Mouse (Mus musculus) cerebellum, adult 2 months (tissue): Measurements from ENCODE around the gene Abcg4. TPM values are rescaled to one million over a fixed set of nuclear protein-coding genes. Genes with fewer than 3 reads are reported as not detected.
"Not testable (repeated sequence)": the region's sequence is repeated elsewhere in the genome, so short reads cannot be mapped to it uniquely, and the experiment has no call there.

Experiments used
- DNase-seq, 2 experiments: peaks; one replicate each; pipeline ENCODE4 v3.0.0; 2021
- H3K27ac ChIP-seq: fragments of 200-500 bp; 2 replicates; pipeline ENCODE4 v1.5.1; 2012; ENCODE audit warnings: low read length, control low read depth, inconsistent platforms; ENCODE audit not compliant: insufficient read depth
- H3K27me3 ChIP-seq: fragments of 200-500 bp; 2 replicates; pipeline ENCODE4 v1.6.1; 2012; ENCODE audit warnings: inconsistent platforms, mild to moderate bottlenecking, low read length, moderate library complexity; ENCODE audit not compliant: control insufficient read depth, insufficient read depth
- H3K4me1 ChIP-seq: fragments of 200-500 bp; 2 replicates; pipeline ENCODE4 v1.6.1; 2011; ENCODE audit warnings: low read length; ENCODE audit not compliant: control insufficient read depth, insufficient read depth
- H3K4me3 ChIP-seq: fragments of 200-500 bp; replicated peaks from 2 replicates; pipeline ENCODE3; 2011; ENCODE audit warnings: mild to moderate bottlenecking, low read depth, low read length, control low read depth; ENCODE audit not compliant: insufficient read depth
- CTCF ChIP-seq: fragments of 200-500 bp; IDR thresholded peaks from 2 replicates; pipeline ENCODE4 v1.5.1; 2011; ENCODE audit warnings: low read depth, mild to moderate bottlenecking, control low read depth, low read length, moderate library complexity, borderline replicate concordance; ENCODE audit not compliant: insufficient read depth
- POLR2A ChIP-seq: fragments of 200-500 bp; IDR thresholded peaks from 2 replicates; pipeline ENCODE4 v1.6.1; 2011; ENCODE audit warnings: low read length, control low read depth, borderline replicate concordance; ENCODE audit not compliant: insufficient read depth
- WGBS: fragments of 180-500 bp; shearing (Covaris S2); methylation state at CpG from one replicate; pipeline ENCODE4 v1.1.7; 2018; 5-methylcytosine and 5-hydroxymethylcytosine counted together
- polyA plus RNA-seq: library from polyadenylated mRNA; depleted of rRNA; stranded (reverse); fragments of >200 nt; gene quantifications from 2 replicates; pipeline ENCODE4 v1.2.3, GENCODE M21; 2012; rRNA removed

The Abcg4 gene
- polyA plus RNA-seq = 105 and 120 TPM in 2 replicates

GRCm38 (mm10) chr9:44288076-44288958 is at the start of gene Abcg4:
Gene Abcg4, minus strand, starts transcription at chr9:44288615.
- TF ChIP-seq CTCF (no peak), POLR2A (peak; percentile 39; the same call in 1 of the 2 replicates)
- Histone ChIP-seq H3K4me1 (peaks cover 12% of the 10 kb centered on the region), H3K27ac (peak within 1 kb of the TSS; percentile 66), H3K27me3 (no peaks in the 10 kb centered on the region), H3K4me3 (peak within 1 kb of the TSS; percentile 93)
- DNase-seq = peak; percentile 72 to 82
- WGBS = under 1% methylated on average over 38 of the region's 38 CpGs

- TF ChIP-seq POLR2A = no peak
- no peak for TF ChIP-seq CTCF
- H3K4me1 ChIP-seq = peaks cover 9% of the 10 kb centered on the region; the same call in 1 of the 2 replicates
- 39% methylated on average over 9 of the region's 9 CpGs for WGBS
- H3K27ac ChIP-seq = no peak overlapping the region
- no peaks in the 10 kb centered on the region for H3K27me3 ChIP-seq
- no peak for DNase-seq
- no peak overlapping the region for H3K4me3 ChIP-seq
Observed at GRCm38 (mm10) chr9:44337436-44338169, 49.2 kb upstream of the Abcg4 start.

GRCm38 (mm10) chr9:44336964-44337363 is 48.5 kb upstream of the Abcg4 start:
- no peak for DNase-seq
- H3K27me3 ChIP-seq = no peaks in the 10 kb centered on the region
- H3K4me3 ChIP-seq = no peak overlapping the region
- 48% methylated on average over 3 of the region's 3 CpGs for WGBS
- no peak overlapping the region for H3K27ac ChIP-seq
- H3K4me1 ChIP-seq = peaks cover 7% of the 10 kb centered on the region; the same call in 1 of the 2 replicates
- TF ChIP-seq CTCF (no peak), POLR2A (no peak)

- not testable (repeated sequence) for H3K4me1 ChIP-seq, H3K4me3 ChIP-seq, DNase-seq, H3K27ac ChIP-seq, H3K27me3 ChIP-seq
- 16% methylated on average over 4 of the region's 4 CpGs for WGBS
Observed at GRCm38 (mm10) chr9:44336513-44336912, 48.1 kb upstream of the Abcg4 start.

GRCm38 (mm10) chr9:44336093-44336406 is 47.6 kb upstream of the Abcg4 start:
- Histone ChIP-seq H3K27ac (no peak overlapping the region), H3K4me3 (peak overlapping the region; percentile 79), H3K4me1 (peaks cover 7% of the 10 kb centered on the region; the same call in 1 of the 2 replicates), H3K27me3 (no peaks in the 10 kb centered on the region)
- WGBS = 4% methylated on average over 5 of the region's 5 CpGs
- DNase-seq = no peak
- TF ChIP-seq CTCF (no peak), POLR2A (no peak)

- Histone ChIP-seq H3K27me3 (no peaks in the 10 kb centered on the region), H3K4me1 (peaks cover 7% of the 10 kb centered on the region; the same call in 1 of the 2 replicates), H3K4me3 (peak overlapping the region; percentile 79), H3K27ac (peak overlapping the region; percentile 72)
- TF ChIP-seq POLR2A (no peak), CTCF (no peak)
- DNase-seq = peak in 1 of 2 experiments; percentile 39
- under 1% methylated on average over 50 of the region's 50 CpGs for WGBS
Observed at GRCm38 (mm10) chr9:44335331-44336092, 47.1 kb upstream of the Abcg4 start.
